Mouse (Mus musculus) heart, postnatal 4 days (tissue): ENCODE data around the gene Prc1. TPM values are rescaled to one million over a fixed set of nuclear protein-coding genes. Genes with fewer than 3 reads are reported as not detected.
A peak's percentile ranks its signal among the peaks of the same experiment; 100 is the strongest.

Experiments
- DNase-seq: peaks from one replicate; pipeline ENCODE4 v3.0.0; 2021
- total RNA-seq, 2 experiments: library from RNA; stranded (reverse); gene quantifications; 2 replicates each; pipeline ENCODE4 v1.2.3; 2021

Gene Prc1
- total RNA-seq, 2 experiments from 2014 or later: 132 to 141 TPM

DNA sequence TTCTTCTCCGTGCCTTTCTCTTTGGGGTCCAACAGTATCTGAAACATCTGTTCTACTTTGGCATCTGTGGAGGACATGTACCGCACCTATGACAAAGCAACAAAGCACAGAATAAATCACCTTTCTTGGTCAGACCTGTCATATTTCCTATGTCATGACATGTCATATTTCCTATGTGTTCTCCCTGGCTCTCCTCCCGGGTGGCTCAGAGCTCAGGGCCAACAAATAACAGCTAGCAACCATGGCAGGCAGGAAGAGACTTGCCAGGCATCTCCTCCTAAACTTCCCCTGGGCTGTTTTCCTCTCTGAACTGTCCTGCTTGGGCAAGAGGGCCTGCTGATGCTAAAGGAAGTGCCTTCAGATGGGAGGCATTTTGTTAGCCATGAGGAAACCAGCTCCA is 42.7 kb downstream of the Prc1 start:
- no peak for DNase-seq

GRCm38 (mm10) chr7:80339371-80339770 is 45.1 kb downstream of the Prc1 start:
- DNase-seq: peak; percentile 41

DNA sequence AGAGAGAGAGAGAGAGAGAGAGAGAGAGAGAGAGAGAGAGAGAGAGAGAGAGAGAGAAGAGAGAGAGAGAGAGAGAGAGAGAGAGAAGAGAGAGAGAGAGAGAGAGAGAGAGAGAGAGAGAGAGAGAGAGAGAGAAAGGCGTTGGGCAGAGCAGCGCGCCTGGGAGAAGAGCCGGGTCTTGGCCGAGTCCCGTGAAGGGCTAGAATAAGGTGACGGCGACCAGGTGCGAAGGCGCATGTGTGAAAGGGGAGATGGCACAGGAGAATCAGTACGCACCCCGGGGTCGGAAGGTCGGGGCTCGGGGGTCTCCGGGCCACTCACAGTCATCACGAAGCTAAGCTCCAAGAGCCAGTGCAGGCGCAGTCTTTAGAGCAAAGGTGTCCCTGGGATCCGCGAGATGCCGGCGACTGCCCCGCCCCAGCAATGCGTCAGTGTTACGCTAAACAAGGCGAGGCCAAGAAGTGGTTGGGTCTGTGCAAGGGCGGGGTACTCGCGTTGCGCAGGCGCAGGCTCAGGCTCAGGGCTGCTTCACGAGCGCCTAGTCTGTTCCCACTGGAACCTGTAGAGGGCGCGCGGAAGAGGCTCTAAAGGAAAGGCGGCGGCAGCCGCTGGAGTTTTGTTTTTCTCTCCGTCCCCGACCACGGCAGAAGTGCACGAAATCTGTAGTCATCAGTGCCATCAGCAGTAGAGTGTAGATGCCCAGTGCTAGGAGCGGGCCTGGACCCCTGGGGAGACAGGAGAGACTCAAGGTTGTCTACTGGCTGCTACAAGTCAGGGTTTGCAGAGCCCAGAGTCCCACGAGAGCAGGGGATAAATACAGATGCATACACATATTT is 45.8 kb downstream of the Prc1 start:
- DNase-seq: peak; percentile 99

DNA sequence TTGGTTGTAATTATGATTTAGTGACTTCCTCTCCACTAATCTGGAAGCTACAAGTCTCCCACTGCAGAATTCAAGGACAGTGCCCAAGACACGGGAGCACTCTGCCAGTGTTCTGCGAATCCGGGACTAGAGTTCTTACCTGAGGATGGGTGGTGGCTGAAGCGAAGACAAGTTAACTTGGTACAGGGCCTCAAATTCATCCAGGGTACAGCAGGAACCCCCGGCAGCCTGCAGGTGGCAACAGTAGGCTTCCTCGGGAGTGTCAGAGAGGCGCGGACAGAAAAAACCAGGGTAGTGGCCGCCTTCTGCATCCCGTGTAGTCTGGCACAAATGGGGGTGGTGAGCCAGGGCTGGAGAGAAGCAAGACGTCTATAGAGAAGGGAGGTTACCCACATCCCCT is 46.5 kb downstream of the Prc1 start, which contains the start of gene Unc45a:
Gene Unc45a, minus strand, starts transcription at position 213 of the 400 bp plus-strand sequence.
- DNase-seq: peak; percentile 81

DNA sequence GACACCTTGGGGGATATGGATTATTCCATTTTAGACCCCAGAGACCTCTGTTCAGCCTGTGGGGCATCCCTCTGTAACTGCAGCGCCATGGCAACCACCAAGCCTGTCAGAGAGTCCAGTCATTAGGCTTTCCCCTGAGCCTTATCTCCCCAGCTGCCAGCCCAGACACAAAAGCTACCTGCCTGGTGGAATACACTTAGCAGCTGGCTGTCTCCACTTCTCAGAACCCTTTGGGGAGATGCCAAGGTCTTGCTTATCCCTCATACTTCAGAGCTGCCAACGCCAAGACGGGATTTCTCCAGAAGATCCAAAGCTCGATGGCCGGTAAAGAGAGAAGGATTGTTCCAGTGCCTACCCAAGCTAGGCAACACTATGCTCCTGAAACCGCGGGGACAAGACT is 47.5 kb downstream of the Prc1 start:
- DNase-seq: no peak

DNA sequence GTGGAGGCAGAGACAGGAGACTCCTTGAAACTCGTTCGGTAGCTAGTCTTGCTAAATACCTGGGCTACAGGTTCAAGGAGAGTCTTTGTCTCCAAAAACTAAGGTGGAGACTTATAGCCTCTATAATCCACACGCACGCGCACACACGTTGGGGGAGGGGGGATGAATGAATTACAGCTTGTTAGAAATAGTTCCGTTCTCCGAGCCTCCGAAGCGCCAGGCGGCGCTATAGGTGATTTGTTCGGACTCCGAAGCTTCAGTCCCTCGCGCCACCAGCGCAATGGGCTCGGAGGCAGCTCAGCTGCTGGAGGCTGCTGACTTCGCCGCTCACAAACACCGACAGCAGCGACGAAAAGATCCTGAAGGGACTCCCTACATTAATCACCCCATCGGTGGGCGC is 48.6 kb downstream of the Prc1 start, which contains the start of gene Hddc3:
Gene Hddc3, plus strand, starts transcription at position 247 of the 400 bp plus-strand sequence.
- DNase-seq: peak; percentile 97

DNA sequence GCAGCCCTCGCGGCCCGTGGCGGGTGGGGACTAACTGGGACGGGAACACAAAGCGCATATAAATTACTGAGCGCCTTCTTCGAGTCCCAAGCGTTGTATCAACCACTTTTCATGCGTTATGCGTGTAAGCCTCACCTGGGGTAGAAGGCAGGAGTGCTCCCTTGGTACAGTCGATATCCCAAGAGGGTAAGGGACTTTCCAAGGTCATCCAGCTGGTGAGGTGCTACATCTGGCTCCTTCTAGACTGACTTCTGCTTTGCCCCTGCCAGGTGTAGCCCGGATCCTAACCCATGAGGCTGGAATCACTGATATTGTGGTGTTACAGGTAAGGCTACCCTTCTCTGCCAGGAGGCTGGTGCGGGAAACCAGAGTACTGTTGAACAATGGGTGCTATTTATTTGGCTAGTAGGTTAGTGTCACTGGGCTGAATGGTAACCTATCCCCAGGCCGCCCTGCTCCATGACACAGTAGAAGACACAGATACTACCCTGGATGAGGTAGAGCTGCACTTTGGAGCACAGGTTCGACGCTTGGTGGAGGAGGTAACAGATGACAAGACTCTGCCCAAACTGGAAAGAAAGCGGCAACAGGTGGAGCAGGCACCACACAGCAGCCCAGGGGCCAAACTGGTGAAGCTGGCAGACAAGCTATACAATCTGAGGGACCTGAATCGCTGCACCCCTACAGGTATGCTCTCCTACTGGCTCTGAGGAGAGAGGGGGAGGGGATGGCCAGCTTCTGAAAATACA is 49.2 kb downstream of the Prc1 start:
- no peak for DNase-seq

DNA sequence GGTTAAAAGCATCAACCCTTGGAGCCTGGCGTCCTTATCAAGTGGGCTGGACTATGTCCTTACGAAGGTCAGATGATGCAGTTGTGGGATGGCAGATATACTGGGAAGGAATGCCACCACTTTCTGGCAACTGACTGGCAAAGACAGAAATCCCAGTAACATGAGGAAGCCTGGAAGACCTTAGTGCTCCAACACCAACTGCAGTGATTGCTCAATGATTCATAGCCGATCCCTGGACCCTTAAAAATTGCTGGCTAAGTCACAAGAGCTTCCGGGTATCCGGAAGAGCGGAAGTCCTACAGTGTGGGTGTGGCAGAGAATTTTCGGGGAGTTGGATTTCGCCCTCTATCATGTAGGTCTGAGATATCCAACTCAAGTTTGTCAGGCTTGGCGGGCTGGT is 51.9 kb downstream of the Prc1 start:
- no peak for DNase-seq

- no peak for DNase-seq
Observed at GRCm38 (mm10) chr7:80346830-80347229, 52.6 kb downstream of the Prc1 start.

DNA sequence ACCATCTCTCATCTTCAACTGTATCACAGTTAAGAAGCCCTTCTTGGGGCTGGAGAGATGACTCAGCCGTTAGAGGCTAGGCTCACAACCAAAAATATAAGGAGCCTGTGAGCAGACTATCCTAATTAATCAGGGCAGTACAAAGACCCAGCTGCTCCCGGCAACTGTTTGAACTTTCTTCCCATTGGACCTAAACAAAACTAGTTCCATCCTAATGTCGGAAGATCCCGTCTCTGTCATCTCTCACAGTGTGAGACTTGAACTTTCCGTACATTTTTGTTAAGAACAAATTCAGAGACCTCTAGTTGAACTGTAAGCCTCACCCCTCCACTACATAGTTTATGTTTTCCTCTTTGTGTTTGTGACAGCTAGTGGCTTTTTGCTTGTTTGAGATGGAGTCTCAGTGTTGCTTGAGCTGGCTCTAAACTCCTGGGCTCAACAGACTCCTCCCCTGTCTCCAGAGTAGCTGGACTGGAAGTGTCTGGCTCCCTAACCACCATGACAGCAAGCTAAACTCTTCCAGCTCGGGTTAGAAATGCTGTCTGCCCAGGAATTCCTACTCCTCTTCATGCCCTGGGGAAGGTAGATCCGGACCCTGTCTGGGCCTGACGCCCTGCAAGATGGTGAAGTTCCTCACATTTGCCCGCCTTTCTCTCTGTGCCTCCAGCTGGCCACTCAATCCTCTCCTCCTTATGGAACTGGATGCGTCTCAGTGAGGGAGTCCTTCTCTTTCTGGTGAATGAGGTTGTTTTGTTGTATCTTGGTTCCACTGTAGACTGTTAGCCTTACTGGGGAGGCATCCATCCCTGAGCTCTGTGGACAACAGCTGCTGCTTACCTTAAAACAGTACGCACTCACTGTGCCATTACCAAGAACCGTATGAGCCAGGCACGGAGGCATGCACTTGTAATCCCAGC is 53.7 kb downstream of the Prc1 start:
- no peak for DNase-seq

DNA sequence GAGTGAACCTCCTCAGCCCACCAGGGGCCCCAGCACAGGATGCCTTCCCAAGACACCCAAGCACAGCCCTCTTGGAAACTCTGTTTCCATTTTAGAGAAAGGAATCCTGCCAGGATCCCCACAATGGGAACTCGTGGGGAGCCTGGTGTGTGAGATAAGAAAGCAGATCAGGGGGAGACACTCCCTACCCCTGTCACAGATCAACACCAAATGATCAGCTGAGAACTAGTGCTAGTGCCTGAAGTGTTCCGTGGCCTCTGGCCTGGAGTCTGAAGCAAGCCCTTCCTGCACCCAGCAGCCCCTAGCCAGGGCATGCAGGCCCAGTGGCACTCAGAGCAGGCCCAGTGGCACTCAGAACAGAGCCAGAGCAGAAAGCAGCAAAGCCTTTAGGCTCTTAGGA is 56.6 kb downstream of the Prc1 start:
- DNase-seq: no peak

GRCm38 (mm10) chr7:80352920-80353319 is 58.7 kb downstream of the Prc1 start:
- no peak for DNase-seq

GRCm38 (mm10) chr7:80356351-80356750 is 62.1 kb downstream of the Prc1 start:
- no peak for DNase-seq

GRCm38 (mm10) chr7:80357156-80357555 is 62.9 kb downstream of the Prc1 start:
- DNase-seq: peak; percentile 46

- no peak for DNase-seq
Observed at GRCm38 (mm10) chr7:80358039-80358438, 63.8 kb downstream of the Prc1 start.

- DNase-seq: no peak
Observed at GRCm38 (mm10) chr7:80360435-80360834, 66.2 kb downstream of the Prc1 start.

GRCm38 (mm10) chr7:80365759-80366158 is 71.5 kb downstream of the Prc1 start:
- peak; percentile 53 for DNase-seq

Other genes with a start within 250 kb of the Prc1 start
- 1,000 to 10,000 TPM; 1,640 to 1,742 TPM for gene Idh2, start 179.1 kb upstream of the Prc1 start, total RNA-seq
- 10 to 100 TPM; 14.3 to 16.1 TPM for gene Sema4b, start 107.6 kb upstream of the Prc1 start, total RNA-seq
- gene Cib1, start 61.6 kb upstream of the Prc1 start, total RNA-seq: 10 to 100 TPM; 26.2 to 27.7 TPM
- 1 to 10 TPM; 2.5 to 2.6 TPM for gene Gdpgp1, start 61.6 kb upstream of the Prc1 start, total RNA-seq
- gene Ttll13, start 48.1 kb upstream of the Prc1 start, total RNA-seq: under 1 TPM; 0.47 to 0.86 TPM
- 10 to 100 TPM; 23.5 to 24.8 TPM for gene Ngrn, start 33.2 kb upstream of the Prc1 start, total RNA-seq
- gene Vps33b, start 24.8 kb upstream of the Prc1 start, total RNA-seq: 10 to 100 TPM; 10.6 TPM
- 1 to 10 TPM; 8.5 to 9.5 TPM for gene Rccd1, start 30.0 kb downstream of the Prc1 start, total RNA-seq
- gene Unc45a, start 46.6 kb downstream of the Prc1 start, total RNA-seq: 10 to 100 TPM; 22.9 to 24.9 TPM
- 10 to 100 TPM; 40.9 to 42.1 TPM for gene Hddc3, start 48.7 kb downstream of the Prc1 start, total RNA-seq
- gene Man2a2, start 76.9 kb downstream of the Prc1 start, total RNA-seq: 10 to 100 TPM; 65.0 to 65.6 TPM
- 10 to 100 TPM; 16.4 to 21.5 TPM for gene Fes, start 93.5 kb downstream of the Prc1 start, total RNA-seq
- 100 to 1,000 TPM; 104 to 113 TPM for gene Furin, start 111.0 kb downstream of the Prc1 start, total RNA-seq
- 10 to 100 TPM; 15.5 to 16.5 TPM for gene Blm, start 240.7 kb downstream of the Prc1 start, total RNA-seq